Mouse (Mus musculus): ENCODE results near the gene Tmem221. TPM values are rescaled to one million over a fixed set of nuclear protein-coding genes. Genes with fewer than 3 reads are reported as not detected.

Gene Tmem221
- polyA plus RNA-seq (2012; rRNA removed; ENCODE audit: low replicate concordance) = 0.50 and 1.4 TPM in 2 replicates

DNA sequence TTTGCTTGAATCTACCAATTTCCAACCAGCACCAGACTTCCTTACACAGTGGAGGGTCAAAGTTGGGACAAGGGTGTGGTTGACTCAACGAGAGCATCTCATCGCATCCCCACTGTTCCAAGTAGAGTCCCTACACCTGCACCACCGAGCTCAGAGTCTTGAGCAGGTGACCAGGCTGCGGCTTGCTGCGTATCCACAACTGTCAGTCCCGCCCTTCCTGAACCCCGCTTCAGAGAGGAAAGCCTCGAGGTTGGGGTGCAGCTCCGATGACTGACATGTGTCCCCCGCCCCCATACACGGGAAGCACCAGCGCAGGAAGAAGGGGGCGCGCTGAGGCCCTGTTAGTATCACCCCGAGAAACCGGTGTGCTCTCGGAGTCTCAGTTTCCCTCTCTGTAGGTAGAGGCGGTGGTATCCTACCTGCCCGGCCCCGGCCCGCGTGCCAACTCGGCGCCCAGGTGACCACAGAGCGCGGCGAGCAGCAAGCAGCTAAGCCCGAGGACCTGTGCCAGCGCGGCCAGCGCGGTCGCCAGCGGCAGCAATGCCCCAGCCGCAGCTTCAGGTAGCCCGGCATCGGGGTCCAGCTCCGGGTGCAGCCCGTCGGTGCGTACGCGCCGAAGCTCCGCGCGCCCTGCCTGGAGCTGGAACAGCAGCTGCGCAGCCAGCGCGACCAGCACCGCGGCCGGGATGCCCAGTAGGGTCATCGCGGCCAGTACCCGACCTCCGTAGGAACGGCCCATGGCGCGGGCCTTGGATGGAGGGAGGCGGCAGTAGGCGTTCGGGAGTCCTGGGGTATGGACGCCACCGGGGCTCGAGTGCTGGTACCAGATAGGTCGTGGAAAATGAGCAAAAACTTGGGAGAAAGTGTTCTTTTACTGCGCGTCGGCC, at the start of gene Tmem221:
Gene Tmem221 (minus strand): TSS at position 801 of the 887 bp plus-strand sequence.

GRCm38 (mm10) chr8:71597451-71597850, 38.8 kb upstream of the Tmem221 start, which contains the start of gene Fam129c:
Fam129c (plus strand) TSS chr8:71597648.

DNA sequence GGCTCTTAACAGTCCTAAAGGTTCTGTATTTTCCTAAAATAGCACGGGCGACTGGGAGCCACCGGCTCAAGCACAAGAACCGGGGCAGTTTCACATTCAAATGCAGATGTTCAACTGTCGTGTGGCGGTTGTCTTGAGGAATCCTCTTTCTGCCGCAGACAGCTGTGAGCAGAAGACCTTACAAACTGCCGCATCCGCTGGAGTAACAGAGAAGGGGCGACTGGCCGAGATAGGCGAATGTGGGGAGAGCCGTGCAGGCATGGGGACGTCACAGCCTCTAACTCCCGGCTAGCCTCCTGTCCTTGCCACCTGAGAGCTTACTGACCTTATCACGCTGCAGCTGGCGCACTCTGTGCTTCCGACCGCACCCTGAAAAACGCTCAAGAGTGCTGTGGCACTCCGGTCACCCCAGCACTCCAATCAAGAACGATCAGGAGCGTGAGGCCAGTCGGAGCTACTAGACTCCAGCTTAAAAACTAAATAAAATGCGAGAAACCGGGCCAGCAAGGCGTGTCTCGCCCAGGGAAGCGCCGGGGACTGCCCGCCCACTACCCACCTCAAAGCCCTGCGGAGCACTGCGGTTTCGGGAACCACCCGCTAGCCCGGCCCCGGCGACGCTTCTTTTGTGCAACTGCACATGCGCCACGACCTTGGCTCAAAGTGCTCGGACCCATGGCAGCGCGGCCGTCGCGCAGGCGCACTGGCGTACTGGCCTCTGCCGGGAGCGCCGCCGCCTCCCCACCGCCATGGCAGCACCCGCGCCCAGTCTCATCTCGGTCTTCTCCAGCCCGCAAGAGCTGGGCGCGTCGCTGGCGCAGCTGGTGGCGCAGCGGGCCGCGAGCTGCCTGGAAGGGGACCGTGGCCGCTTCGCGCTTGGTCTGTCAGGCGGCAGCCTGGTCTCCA, 33.1 kb upstream of the Tmem221 start, which contains the start of gene Pgls:
Gene Pgls (plus strand): TSS at position 706 of the 903 bp plus-strand sequence.

DNA sequence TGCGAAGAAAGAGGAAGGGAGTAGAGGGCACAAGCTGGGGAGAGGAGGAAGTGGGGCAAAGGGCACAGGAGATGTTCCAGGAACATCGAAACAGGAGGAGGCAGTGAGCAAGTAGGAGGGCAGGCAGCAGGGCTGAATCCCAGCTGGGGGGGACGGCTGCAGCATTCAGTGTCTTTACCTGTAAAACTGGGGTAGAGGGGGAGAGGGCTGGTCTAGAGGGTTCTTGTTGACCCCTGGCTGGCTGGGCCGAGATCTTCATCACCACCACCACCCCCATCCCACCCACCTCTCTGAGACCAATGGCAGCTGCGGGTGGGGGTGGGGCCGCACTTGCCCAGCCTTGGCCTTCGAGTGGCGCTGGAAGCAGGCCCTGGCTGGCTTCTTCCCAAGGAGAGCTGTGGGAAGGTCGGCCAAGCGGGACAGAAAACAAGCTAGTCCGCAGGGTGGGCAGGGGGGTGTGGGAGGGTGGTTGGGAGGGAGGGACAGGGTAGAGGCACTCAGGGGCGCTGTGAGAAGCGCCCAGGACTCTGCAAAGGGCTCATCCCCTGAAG, 9.8 kb upstream of the Tmem221 start, which contains the start of gene Slc27a1:
Gene Slc27a1 (plus strand): TSS at position 496 of the 551 bp plus-strand sequence.

DNA sequence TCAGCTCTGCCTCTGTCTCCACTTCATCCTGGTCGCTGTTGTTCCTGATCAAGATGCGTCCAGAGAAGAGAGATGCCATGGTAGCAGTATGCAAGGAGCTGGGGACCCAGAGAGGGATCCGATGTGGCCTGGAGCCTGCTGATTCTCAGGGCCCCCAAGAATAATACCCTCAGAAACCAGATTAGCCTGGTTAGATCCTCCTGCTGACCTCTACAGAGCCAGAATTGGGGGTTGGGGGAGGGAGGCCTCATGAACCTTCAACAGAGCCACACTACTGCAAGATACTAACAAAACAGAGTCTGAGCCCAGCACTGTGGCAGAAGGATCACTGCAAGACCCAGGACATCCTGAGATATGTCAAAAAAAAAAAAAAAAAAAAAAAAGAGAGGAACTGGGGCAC, 7.8 kb upstream of the Tmem221 start, which contains the start of gene Nxnl1:
Gene Nxnl1 (minus strand): TSS at position 101 of the 400 bp plus-strand sequence.

DNA sequence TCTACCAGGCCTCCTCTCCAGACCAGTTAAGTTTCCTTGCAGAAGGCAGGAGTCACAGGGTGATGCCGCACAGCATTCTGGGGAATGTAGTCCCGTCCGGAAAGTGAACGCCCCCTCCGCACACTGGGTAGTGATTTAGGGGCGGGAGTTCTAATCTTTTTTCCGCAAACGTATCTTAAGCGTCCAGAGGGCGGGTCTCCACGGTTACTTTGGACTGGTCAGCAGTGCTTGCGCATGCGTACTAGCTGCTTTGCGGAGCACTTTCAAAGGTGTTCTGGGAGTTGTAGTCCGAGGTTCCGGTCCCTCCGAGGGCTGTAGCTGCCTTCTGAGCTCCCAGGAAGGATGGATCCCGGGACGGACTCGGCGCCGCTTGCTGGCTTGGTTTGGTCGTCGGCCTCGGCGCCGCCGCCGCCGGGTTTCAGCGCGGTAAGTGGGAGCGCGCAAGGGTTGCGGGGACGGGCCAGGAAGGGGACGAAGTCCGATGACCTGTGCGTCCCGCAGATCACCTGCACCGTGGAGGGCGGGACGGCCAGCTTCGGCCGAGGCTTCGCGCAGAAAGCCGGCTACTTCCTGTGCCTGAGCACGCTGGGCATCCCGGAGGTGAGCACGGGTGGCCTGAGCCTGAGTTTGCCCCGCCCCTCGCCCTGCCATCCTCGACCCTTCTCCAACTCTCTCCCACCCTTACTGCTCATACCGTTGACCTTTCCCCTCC, 15.9 kb downstream of the Tmem221 start, which contains the start of gene Mvb12a:
Gene Mvb12a (plus strand): TSS at position 291 of the 712 bp plus-strand sequence.

GRCm38 (mm10) chr8:71537028-71537867, 21.4 kb downstream of the Tmem221 start, which contains the start of gene Bst2:
Bst2 (minus strand) TSS chr8:71537456.

GRCm38 (mm10) chr8:71525226-71526050, 33.2 kb downstream of the Tmem221 start, which contains the start of gene Ccdc194:
Ccdc194 (minus strand) TSS chr8:71525711.

GRCm38 (mm10) chr8:71511644-71512043, 47.0 kb downstream of the Tmem221 start, which contains the start of gene Plvap:
Plvap (minus strand) TSS chr8:71511752.

Other genes with a start within 250 kb of the Tmem221 start
- gene Use1, start 192.0 kb downstream of the Tmem221 start, polyA plus RNA-seq (2012; rRNA removed; ENCODE audit: low replicate concordance) = 51.2 and 55.3 TPM in 2 replicates
- gene Ocel1, start 187.6 kb downstream of the Tmem221 start, polyA plus RNA-seq (2012; rRNA removed; ENCODE audit: low replicate concordance) = 25.0 and 66.9 TPM in 2 replicates
- gene Nr2f6, start 176.9 kb downstream of the Tmem221 start, polyA plus RNA-seq (2012; rRNA removed; ENCODE audit: low replicate concordance) = 313 and 643 TPM in 2 replicates
- gene Ushbp1, start 163.1 kb downstream of the Tmem221 start, polyA plus RNA-seq (2012; rRNA removed; ENCODE audit: low replicate concordance) = 9.5 TPM in 2 replicates
- 102 and 106 TPM in 2 replicates for gene Babam1, start 162.0 kb downstream of the Tmem221 start, polyA plus RNA-seq (2012; rRNA removed; ENCODE audit: low replicate concordance)
- gene Ankle1, start 152.9 kb downstream of the Tmem221 start, polyA plus RNA-seq (2012; rRNA removed; ENCODE audit: low replicate concordance) = 12.8 and 20.1 TPM in 2 replicates
- 17.3 and 22.0 TPM in 2 replicates for gene Abhd8, start 95.2 kb downstream of the Tmem221 start, polyA plus RNA-seq (2012; rRNA removed; ENCODE audit: low replicate concordance)
- gene Mrpl34, start 93.9 kb downstream of the Tmem221 start, polyA plus RNA-seq (2012; rRNA removed; ENCODE audit: low replicate concordance) = 268 and 285 TPM in 2 replicates
- 83.6 and 99.3 TPM in 2 replicates for gene Dda1, start 89.7 kb downstream of the Tmem221 start, polyA plus RNA-seq (2012; rRNA removed; ENCODE audit: low replicate concordance)
- gene Ano8, start 72.9 kb downstream of the Tmem221 start, polyA plus RNA-seq (2012; rRNA removed; ENCODE audit: low replicate concordance) = 19.4 and 25.4 TPM in 2 replicates
- gene Gtpbp3, start 70.8 kb downstream of the Tmem221 start, polyA plus RNA-seq (2012; rRNA removed; ENCODE audit: low replicate concordance) = 29.5 and 30.2 TPM in 2 replicates
- 270 and 394 TPM in 2 replicates for gene Plvap, start 47.1 kb downstream of the Tmem221 start, polyA plus RNA-seq (2012; rRNA removed; ENCODE audit: low replicate concordance)
- gene Ccdc194, start 33.2 kb downstream of the Tmem221 start, polyA plus RNA-seq (2012; rRNA removed; ENCODE audit: low replicate concordance) = not detected in 2 replicates
- gene Bst2, start 21.4 kb downstream of the Tmem221 start, polyA plus RNA-seq (2012; rRNA removed; ENCODE audit: low replicate concordance) = 119 and 255 TPM in 2 replicates
- 159 and 312 TPM in 2 replicates for gene Mvb12a, start 15.9 kb downstream of the Tmem221 start, polyA plus RNA-seq (2012; rRNA removed; ENCODE audit: low replicate concordance)
- not detected in 2 replicates for gene Nxnl1, start 7.7 kb upstream of the Tmem221 start, polyA plus RNA-seq (2012; rRNA removed; ENCODE audit: low replicate concordance)
- gene Slc27a1, start 10.0 kb upstream of the Tmem221 start, polyA plus RNA-seq (2012; rRNA removed; ENCODE audit: low replicate concordance) = 28.3 and 40.4 TPM in 2 replicates
- 210 and 420 TPM in 2 replicates for gene Pgls, start 33.3 kb upstream of the Tmem221 start, polyA plus RNA-seq (2012; rRNA removed; ENCODE audit: low replicate concordance)
- gene Fam129c, start 38.8 kb upstream of the Tmem221 start, polyA plus RNA-seq (2012; rRNA removed; ENCODE audit: low replicate concordance) = 1.6 and 3.1 TPM in 2 replicates
- 59.6 and 62.5 TPM in 2 replicates for gene Colgalt1, start 52.1 kb upstream of the Tmem221 start, polyA plus RNA-seq (2012; rRNA removed; ENCODE audit: low replicate concordance)
- 0.39 and 1.9 TPM in 2 replicates for gene Unc13a, start 112.9 kb upstream of the Tmem221 start, polyA plus RNA-seq (2012; rRNA removed; ENCODE audit: low replicate concordance)
- 14.8 and 17.5 TPM in 2 replicates for gene Jak3, start 117.4 kb upstream of the Tmem221 start, polyA plus RNA-seq (2012; rRNA removed; ENCODE audit: low replicate concordance)
- gene Insl3, start 130.3 kb upstream of the Tmem221 start, polyA plus RNA-seq (2012; rRNA removed; ENCODE audit: low replicate concordance) = 24.2 and 26.5 TPM in 2 replicates
- gene B3gnt3, start 142.9 kb upstream of the Tmem221 start, polyA plus RNA-seq (2012; rRNA removed; ENCODE audit: low replicate concordance) = 227 and 269 TPM in 2 replicates
- 19.4 and 23.2 TPM in 2 replicates for gene Fcho1, start 166.8 kb upstream of the Tmem221 start, polyA plus RNA-seq (2012; rRNA removed; ENCODE audit: low replicate concordance)